Mouse (Mus musculus) urinary bladder, postnatal 10 days (tissue): ENCODE data around the gene Ercc8.

Experiments
- DNase-seq: peaks from one replicate; pipeline ENCODE4 v3.0.0; 2022; ENCODE audit warnings: low spot score

Gene Ercc8

GRCm38 (mm10) chr13:108229191-108229590, 70.7 kb downstream of the Ercc8 start:
- DNase-seq: no peak

DNA sequence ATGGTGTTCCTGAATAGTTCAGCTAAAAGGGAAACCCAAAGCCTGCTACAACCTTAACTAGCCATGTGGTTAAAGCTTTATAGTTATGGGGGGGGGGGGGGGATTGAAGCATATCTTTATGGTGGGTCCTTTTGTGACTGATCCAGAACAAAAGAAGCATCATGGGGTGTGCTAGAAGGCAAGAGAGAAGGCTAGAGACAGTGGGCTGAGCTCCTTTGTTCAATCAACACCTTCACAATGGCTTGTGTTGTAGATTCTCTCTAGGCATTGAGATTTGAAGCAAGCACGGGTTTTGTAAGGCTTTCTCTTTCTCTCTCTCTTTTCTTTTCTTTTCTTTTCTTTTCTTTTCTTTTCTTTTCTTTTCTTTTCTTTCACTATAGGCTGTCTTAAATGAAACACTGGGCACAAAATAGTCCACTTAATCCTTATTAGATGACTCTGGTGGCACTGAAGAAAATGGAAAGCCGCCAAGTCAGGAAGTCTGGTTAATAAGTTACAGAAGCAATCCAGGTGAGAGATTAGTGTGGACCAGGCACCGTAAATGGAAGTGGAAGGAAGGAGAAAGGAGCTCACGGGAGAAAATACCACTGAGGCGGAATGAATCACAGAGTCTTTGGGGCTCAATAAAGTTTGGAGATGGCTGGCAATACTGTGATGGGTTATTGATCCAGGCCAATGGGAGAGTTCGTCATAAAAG, 71.3 kb downstream of the Ercc8 start:
- no peak for DNase-seq

DNA sequence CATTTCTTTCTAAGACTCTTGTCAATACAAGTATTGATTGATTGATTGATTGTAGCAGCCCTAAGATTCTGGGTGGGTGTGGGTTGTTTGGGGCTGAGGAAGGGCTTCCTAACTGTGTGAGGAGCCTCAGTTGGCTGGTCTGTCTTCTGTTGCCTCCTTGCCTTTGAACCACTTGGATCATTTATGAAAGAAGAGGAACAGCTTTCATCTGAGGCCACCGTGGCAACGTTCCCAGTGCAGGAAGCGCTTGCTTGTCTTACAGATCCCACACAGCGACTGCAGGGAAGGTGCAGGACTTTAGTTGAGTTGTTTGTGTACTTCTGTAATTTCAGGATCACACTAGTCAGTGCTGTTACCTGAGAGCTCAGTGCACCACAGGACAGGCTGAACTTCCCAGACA, 81.5 kb downstream of the Ercc8 start:
- no peak for DNase-seq

DNA sequence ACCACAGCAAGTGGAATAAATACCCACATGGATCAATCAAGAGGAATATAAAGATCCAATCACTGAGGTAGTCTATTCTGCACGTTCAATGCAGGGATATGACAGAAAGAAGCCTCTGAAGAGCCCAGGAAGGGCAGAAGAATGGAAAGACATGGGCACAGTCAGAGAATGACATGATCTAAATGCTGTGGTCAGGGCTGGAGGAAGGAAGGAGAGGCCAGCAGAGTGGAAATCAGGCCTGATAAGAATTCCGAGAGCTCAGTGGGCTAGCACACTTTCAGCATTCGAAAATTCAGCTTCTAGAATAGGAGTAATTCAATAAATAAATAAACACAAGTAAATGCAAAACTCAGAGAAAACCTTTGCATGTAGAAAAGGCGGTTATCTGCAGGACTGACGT, 83.2 kb downstream of the Ercc8 start:
- no peak for DNase-seq
